Mouse (Mus musculus): ENCODE data around the gene Wrnip1. TPM values are rescaled to one million over a fixed set of nuclear protein-coding genes. Genes with fewer than 3 reads are reported as not detected.

Gene Wrnip1
- polyA plus RNA-seq, 1 experiment, result 42.1 TPM

DNA sequence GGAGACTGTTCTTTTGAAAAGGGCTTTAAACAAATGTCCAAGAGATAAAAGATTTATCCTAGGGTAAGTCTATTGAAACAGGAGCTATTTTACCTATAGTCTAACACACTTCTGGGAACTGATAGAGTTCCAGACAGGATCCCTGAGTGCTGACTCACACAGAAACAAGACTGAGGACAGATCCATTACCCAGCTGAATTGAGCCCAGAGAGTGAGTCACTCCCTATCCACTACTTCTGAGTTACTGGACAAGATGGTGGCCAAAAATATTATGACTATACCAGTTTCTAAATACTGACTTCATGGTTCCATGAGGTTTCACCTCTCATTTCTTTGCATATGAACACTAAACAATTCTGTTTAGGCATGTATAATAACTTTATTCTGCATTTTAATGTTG lies 44.4 kb downstream of the Wrnip1 start:
- no peaks in the 10 kb centered on the region for H3K36me3 ChIP-seq (ENCODE audit: control insufficient read depth, insufficient read depth)
- no peak overlapping the region for H3K4me3 ChIP-seq (ENCODE audit: insufficient read depth, poor library complexity, severe bottlenecking)
- H3K79me3 ChIP-seq (ENCODE audit: low read depth), result no peaks in the 10 kb centered on the region
- H3ac ChIP-seq (ENCODE audit: control insufficient read depth, insufficient read length, low read depth), result no peak overlapping the region
- no peaks in the 10 kb centered on the region for H3K79me2 ChIP-seq (ENCODE audit: control insufficient read depth, insufficient read depth)
- TF ChIP-seq FOSL1 (IDR thresholded peaks at IDR 0.05; ENCODE audit: insufficient read depth, low read length, poor library complexity, severe bottlenecking) (peak; percentile 72), MYOG (IDR thresholded peaks at IDR 0.05; ENCODE audit: control insufficient read depth, extremely low read depth, insufficient read length) (no peak)
- no peaks in the 10 kb centered on the region for H3K27me3 ChIP-seq (ENCODE audit: control insufficient read depth, insufficient read depth, insufficient read length)

DNA sequence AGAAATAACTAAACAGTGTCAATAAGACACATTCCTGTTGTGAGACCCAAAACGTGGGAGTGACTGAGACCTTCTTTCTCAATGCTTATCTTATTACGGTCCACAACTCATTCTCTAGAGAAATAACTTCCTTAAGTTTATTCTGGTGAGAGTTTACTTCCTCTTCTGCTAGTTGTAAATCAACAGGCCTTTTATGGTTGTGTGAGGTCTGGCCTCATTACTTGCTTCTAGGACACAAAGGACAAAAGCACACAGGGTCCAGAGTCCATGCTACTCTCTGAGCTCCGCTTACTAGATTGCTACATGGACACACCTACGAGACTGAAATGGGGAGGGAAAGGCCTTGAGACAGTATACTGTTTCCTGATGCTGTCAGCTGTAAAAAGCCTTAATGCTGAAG lies 47.3 kb downstream of the Wrnip1 start:
- Histone ChIP-seq H3K79me2 (ENCODE audit: control insufficient read depth, insufficient read depth) (no peaks in the 10 kb centered on the region), H3K79me3 (ENCODE audit: low read depth) (no peaks in the 10 kb centered on the region), H3K36me3 (ENCODE audit: control insufficient read depth, insufficient read depth) (no peaks in the 10 kb centered on the region), H3K4me3 (ENCODE audit: insufficient read depth, poor library complexity, severe bottlenecking) (no peak overlapping the region), H3K27me3 (ENCODE audit: control insufficient read depth, insufficient read depth, insufficient read length) (no peaks in the 10 kb centered on the region), H3ac (ENCODE audit: control insufficient read depth, insufficient read length, low read depth) (no peak overlapping the region)
- no peak for TF ChIP-seq CEBPB (IDR thresholded peaks at IDR 0.05; ENCODE audit: low read depth)
- TF ChIP-seq MAX (IDR thresholded peaks at IDR 0.05), result no peak
- no peak for TF ChIP-seq USF1 (IDR thresholded peaks at IDR 0.05; ENCODE audit: low read depth)
- TF ChIP-seq MYOD1 (IDR thresholded peaks at IDR 0.05; ENCODE audit: control insufficient read depth, insufficient read length, low read depth), result no peak
- no peak for TF ChIP-seq MYOG (IDR thresholded peaks at IDR 0.05; ENCODE audit: control insufficient read depth, extremely low read depth, insufficient read length)
- no peak for TF ChIP-seq CTCF (IDR thresholded peaks at IDR 0.05; ENCODE audit: control insufficient read depth, insufficient read depth, insufficient read length)
- no peak for TF ChIP-seq FOSL1 (IDR thresholded peaks at IDR 0.05; ENCODE audit: insufficient read depth, low read length, poor library complexity, severe bottlenecking)

DNA sequence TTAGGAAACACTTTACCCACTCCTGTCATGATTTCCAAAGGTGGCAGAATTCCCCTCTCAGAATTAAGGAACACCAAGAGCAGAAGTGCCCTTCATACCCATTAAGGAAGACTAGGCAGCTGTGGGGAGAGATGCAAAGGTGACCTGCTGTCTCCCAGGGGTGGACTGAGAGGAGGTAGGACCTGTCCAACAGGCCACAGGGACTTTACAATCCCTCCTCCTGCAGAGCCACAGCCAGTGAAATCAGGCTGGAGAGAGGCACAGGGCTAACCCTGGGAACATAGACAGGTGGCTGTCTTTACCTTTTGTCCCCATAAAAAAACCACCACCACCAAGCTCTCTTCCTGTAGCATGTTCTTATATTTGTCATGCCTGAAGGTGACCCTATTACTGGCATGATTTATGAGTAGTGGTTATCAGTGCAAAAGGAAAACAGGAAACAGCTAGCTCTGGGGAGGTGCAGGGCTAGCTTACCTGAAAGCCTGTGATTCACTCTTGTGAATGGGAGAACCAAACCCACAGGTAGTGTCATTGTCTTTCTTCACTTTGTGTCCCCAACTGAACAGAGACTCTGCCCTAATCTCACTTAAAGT lies 47.8 kb downstream of the Wrnip1 start:
- no peaks in the 10 kb centered on the region for H3K79me3 ChIP-seq (ENCODE audit: low read depth)
- no peak for TF ChIP-seq MYOG (IDR thresholded peaks at IDR 0.05; ENCODE audit: control insufficient read depth, extremely low read depth, insufficient read length)
- no peak for TF ChIP-seq MYOD1 (IDR thresholded peaks at IDR 0.05; ENCODE audit: control insufficient read depth, insufficient read length, low read depth)
- TF ChIP-seq CEBPB (IDR thresholded peaks at IDR 0.05; ENCODE audit: low read depth), result no peak
- no peak for TF ChIP-seq USF1 (IDR thresholded peaks at IDR 0.05; ENCODE audit: low read depth)
- no peak for TF ChIP-seq CTCF (IDR thresholded peaks at IDR 0.05; ENCODE audit: control insufficient read depth, insufficient read depth, insufficient read length)
- TF ChIP-seq FOSL1 (IDR thresholded peaks at IDR 0.05; ENCODE audit: insufficient read depth, low read length, poor library complexity, severe bottlenecking), result no peak
- no peak for TF ChIP-seq MAX (IDR thresholded peaks at IDR 0.05)
- H3K79me2 ChIP-seq (ENCODE audit: control insufficient read depth, insufficient read depth), result no peaks in the 10 kb centered on the region
- H3K4me3 ChIP-seq (ENCODE audit: insufficient read depth, poor library complexity, severe bottlenecking), result no peak overlapping the region
- H3ac ChIP-seq (ENCODE audit: control insufficient read depth, insufficient read length, low read depth), result no peak overlapping the region
- H3K36me3 ChIP-seq (ENCODE audit: control insufficient read depth, insufficient read depth), result no peaks in the 10 kb centered on the region
- H3K27me3 ChIP-seq (ENCODE audit: control insufficient read depth, insufficient read depth, insufficient read length), result no peaks in the 10 kb centered on the region

DNA sequence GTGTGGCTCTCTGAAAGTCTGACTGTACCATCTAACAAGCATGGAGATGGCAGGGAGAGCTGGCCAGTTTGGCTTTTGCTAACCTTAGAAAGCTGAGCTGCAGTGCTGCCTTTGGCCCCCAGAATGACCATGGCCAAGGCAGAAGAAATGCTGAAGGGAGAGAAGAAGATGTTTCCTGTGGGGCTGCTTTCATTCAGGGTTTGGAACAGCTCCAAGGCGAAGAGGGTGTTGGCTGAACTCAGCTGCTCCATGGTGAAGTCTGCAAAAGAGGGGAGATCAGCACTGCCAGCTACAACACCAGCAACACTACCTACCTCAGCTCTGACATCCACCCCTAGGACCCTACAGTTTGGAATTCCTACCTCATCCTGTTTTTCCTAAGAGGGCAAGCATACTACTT lies 48.3 kb downstream of the Wrnip1 start:
- Histone ChIP-seq H3K36me3 (ENCODE audit: control insufficient read depth, insufficient read depth) (no peaks in the 10 kb centered on the region), H3K4me3 (ENCODE audit: insufficient read depth, poor library complexity, severe bottlenecking) (no peak overlapping the region), H3ac (ENCODE audit: control insufficient read depth, insufficient read length, low read depth) (no peak overlapping the region), H3K79me2 (ENCODE audit: control insufficient read depth, insufficient read depth) (no peaks in the 10 kb centered on the region), H3K79me3 (ENCODE audit: low read depth) (no peaks in the 10 kb centered on the region), H3K27me3 (ENCODE audit: control insufficient read depth, insufficient read depth, insufficient read length) (no peaks in the 10 kb centered on the region)
- no peak for TF ChIP-seq MYOD1 (IDR thresholded peaks at IDR 0.05; ENCODE audit: control insufficient read depth, insufficient read length, low read depth)
- no peak for TF ChIP-seq CEBPB (IDR thresholded peaks at IDR 0.05; ENCODE audit: low read depth)
- no peak for TF ChIP-seq MYOG (IDR thresholded peaks at IDR 0.05; ENCODE audit: control insufficient read depth, extremely low read depth, insufficient read length)
- TF ChIP-seq USF1 (IDR thresholded peaks at IDR 0.05; ENCODE audit: low read depth), result no peak
- TF ChIP-seq MAX (IDR thresholded peaks at IDR 0.05), result no peak
- TF ChIP-seq CTCF (IDR thresholded peaks at IDR 0.05; ENCODE audit: control insufficient read depth, insufficient read depth, insufficient read length), result no peak
- no peak for TF ChIP-seq FOSL1 (IDR thresholded peaks at IDR 0.05; ENCODE audit: insufficient read depth, low read length, poor library complexity, severe bottlenecking)

DNA sequence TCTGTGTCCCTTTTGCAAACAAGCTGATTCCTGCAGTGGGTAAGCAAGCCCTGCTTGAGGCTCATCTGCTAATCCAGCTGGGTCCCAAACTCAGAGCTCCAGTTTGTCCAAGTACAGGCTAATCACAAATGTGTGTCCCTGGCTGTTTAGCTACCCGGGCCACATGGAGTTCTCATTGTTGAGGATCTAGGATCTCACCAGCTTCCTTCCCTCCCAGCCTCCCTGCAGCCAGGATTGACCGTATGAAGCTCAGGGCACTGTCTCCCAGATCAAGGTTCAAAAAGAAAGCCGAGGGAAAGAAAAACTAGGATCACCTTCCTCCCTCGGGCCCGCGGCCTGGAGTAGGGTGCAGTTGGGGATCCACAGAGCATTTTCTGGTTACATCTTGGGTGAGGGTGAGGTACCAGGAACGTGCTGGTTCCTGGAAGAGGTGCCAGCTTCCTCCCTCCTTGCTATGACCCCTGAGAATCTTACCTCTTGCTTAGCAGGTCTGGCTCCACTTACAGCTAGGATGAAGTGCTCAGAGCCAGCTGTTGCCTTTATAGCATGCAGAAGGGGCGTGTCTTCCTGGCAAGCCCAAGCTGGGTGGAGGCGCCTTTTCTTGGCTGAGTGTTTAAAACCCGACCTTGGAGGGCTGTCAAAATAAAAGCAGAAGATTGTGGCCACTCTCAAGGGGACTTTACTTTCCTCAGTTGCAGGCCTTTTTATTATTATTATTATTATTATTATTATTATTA lies 49.0 kb downstream of the Wrnip1 start, which contains the start of gene Serpinb1a:
Gene Serpinb1a, minus strand, starts transcription at position 518 of the 737 bp plus-strand sequence.
- peak; percentile 9 for TF ChIP-seq MYOD1 (IDR thresholded peaks at IDR 0.05; ENCODE audit: control insufficient read depth, insufficient read length, low read depth)
- TF ChIP-seq USF1 (IDR thresholded peaks at IDR 0.05; ENCODE audit: low read depth), result no peak
- Histone ChIP-seq H3K36me3 (ENCODE audit: control insufficient read depth, insufficient read depth) (no peaks in the 10 kb centered on the region), H3K79me3 (ENCODE audit: low read depth) (no peaks in the 10 kb centered on the region), H3K79me2 (ENCODE audit: control insufficient read depth, insufficient read depth) (no peaks in the 10 kb centered on the region), H3K4me3 (ENCODE audit: insufficient read depth, poor library complexity, severe bottlenecking) (no peak within 1 kb of the TSS), H3ac (ENCODE audit: control insufficient read depth, insufficient read length, low read depth) (no peak within 1 kb of the TSS), H3K27me3 (ENCODE audit: control insufficient read depth, insufficient read depth, insufficient read length) (no peaks in the 10 kb centered on the region)

DNA sequence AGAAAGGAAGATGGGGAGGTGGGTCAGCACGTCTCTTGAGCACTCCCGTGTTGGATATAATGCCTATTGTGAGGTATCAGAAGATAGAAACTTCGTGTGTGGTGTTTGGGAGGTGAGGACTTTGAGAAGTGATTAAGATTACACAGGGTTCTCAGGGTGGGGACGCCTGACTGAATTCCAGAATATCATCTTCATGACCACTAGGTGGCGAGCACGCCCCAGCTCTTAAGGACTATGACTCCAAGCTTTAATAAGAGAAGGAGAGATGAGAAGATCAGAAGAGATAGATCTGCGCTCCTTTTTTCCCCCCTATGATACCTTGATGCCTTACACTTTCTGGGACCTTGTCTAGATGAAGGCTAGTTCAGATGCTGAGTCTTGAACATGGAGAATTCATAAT lies 50.1 kb downstream of the Wrnip1 start:
- no peak overlapping the region for H3ac ChIP-seq (ENCODE audit: control insufficient read depth, insufficient read length, low read depth)
- no peaks in the 10 kb centered on the region for H3K36me3 ChIP-seq (ENCODE audit: control insufficient read depth, insufficient read depth)
- TF ChIP-seq CTCF (IDR thresholded peaks at IDR 0.05; ENCODE audit: control insufficient read depth, insufficient read depth, insufficient read length) (peak; percentile 41), MYOD1 (IDR thresholded peaks at IDR 0.05; ENCODE audit: control insufficient read depth, insufficient read length, low read depth) (no peak)
- H3K4me3 ChIP-seq (ENCODE audit: insufficient read depth, poor library complexity, severe bottlenecking), result no peak overlapping the region
- no peaks in the 10 kb centered on the region for H3K79me2 ChIP-seq (ENCODE audit: control insufficient read depth, insufficient read depth)
- H3K79me3 ChIP-seq (ENCODE audit: low read depth), result no peaks in the 10 kb centered on the region
- H3K27me3 ChIP-seq (ENCODE audit: control insufficient read depth, insufficient read depth, insufficient read length), result no peaks in the 10 kb centered on the region

Measured in C2C12 (cell line).